Mouse (Mus musculus) hindbrain, postnatal 0 days (tissue): ENCODE data around the gene Zmat5. TPM values are rescaled to one million over a fixed set of nuclear protein-coding genes. Genes with fewer than 3 reads are reported as not detected.

ENCODE experiments used
- ATAC-seq: fragments of 200-750 bp; cut with Nextera tagmentation; 2 replicates; pipeline ENCODE4 v1.8.0; 2017; ENCODE audit warnings: mild to moderate bottlenecking, moderate TSS enrichment, moderate library complexity
- DNase-seq: peaks from one replicate; pipeline ENCODE4 v3.0.0-alpha.2; 2015; ENCODE audit warnings: low spot score
- H3K27ac ChIP-seq: fragments of 300-500 bp; sonication (generic); 2 replicates; pipeline ENCODE4 v1.5.1; 2014; ENCODE audit warnings: mild to moderate bottlenecking
- H3K27me3 ChIP-seq: fragments of 300-500 bp; sonication (generic); 2 replicates; pipeline ENCODE4 v1.6.1; 2014; ENCODE audit warnings: low read length, mixed read lengths; ENCODE audit not compliant: insufficient read depth
- H3K36me3 ChIP-seq: fragments of 300-500 bp; sonication (generic); 2 replicates; pipeline ENCODE4 v1.6.1; 2014; ENCODE audit warnings: low read length, mixed read lengths; ENCODE audit not compliant: insufficient read depth
- H3K4me1 ChIP-seq: fragments of 300-500 bp; sonication (generic); 2 replicates; pipeline ENCODE4 v1.6.1; 2014; ENCODE audit warnings: antibody characterized with exemption, low read length, mixed read lengths; ENCODE audit not compliant: insufficient read depth
- H3K4me2 ChIP-seq: fragments of 300-500 bp; sonication (generic); 2 replicates; pipeline ENCODE4 v1.6.1; 2014; ENCODE audit warnings: low read depth, mild to moderate bottlenecking, low read length, moderate library complexity, mixed read lengths
- H3K4me3 ChIP-seq: fragments of 300-500 bp; sonication (generic); 2 replicates; pipeline ENCODE4 v1.5.1; 2014; ENCODE audit warnings: low read length
- H3K9ac ChIP-seq: fragments of 300-500 bp; sonication (generic); replicated peaks from 2 replicates; pipeline ENCODE4 v1.6.1; 2014; ENCODE audit warnings: mild to moderate bottlenecking, low read length, moderate library complexity, mixed read lengths
- H3K9me3 ChIP-seq: fragments of 300-500 bp; sonication (generic); 2 replicates; pipeline ENCODE4 v1.6.1; 2016; ENCODE audit warnings: low read length, mixed read lengths
- CTCF ChIP-seq: IDR thresholded peaks from 2 replicates; pipeline ENCODE4 v1.5.1; 2016; ENCODE audit warnings: antibody characterized with exemption, control low read depth, low read depth
- WGBS: fragments of 180-500 bp; shearing (Covaris S2); extraction: QIAGEN DNeasy Blood & Tissue Kit; methylation state at CpG from one replicate; pipeline ENCODE4 v1.1.7; 2014; 5-methylcytosine and 5-hydroxymethylcytosine counted together
- polyA plus RNA-seq: library from polyadenylated mRNA; unstranded; fragments of >200 nt; fragmentation: Nextera tagmentation; extraction: Ambion mirVana; gene quantifications from 2 replicates; pipeline ENCODE4 v1.2.1, GENCODE M21; 2015
- total RNA-seq: library from RNA; depleted of rRNA; stranded (reverse); fragments of >200 nt; gene quantifications from 2 replicates; pipeline ENCODE4 v1.2.3, GENCODE M21; 2014

Zmat5 gene
- total and polyA plus RNA-seq, 2 experiments from 2014 or later: 22.7 to 56.5 TPM

DNA sequence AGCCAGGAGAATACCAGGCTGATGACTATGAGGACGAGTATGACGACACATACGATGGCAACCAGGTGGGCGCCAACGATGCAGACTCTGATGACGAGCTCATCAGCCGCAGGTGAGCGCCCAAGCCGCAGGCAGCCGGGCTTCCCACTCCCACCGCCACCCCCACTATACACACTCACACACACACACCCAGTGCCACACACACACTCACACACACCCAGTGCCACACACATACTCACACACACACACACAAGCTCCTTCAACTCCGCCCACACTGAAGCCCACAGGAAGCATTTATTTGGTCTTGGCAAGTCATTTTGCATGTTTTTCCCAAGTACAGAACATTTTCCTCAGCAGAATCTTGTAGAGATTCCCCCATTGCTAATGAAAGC, 25.0 kb upstream of the Zmat5 start:
- no peak; the same call in 1 of the 2 replicates for ATAC-seq
- Histone ChIP-seq H3K4me3 (no peak overlapping the region), H3K9ac (no peak overlapping the region), H3K4me2 (no peak overlapping the region), H3K36me3 (peaks cover 18% of the 10 kb centered on the region), H3K27me3 (no peaks in the 10 kb centered on the region), H3K27ac (no peak overlapping the region), H3K9me3 (no peaks in the 10 kb centered on the region), H3K4me1 (no peaks in the 10 kb centered on the region; the same call in 1 of the 2 replicates)
- 93% methylated on average over 12 of the region's 12 CpGs for WGBS
- no peak for TF ChIP-seq CTCF
- no peak for DNase-seq

DNA sequence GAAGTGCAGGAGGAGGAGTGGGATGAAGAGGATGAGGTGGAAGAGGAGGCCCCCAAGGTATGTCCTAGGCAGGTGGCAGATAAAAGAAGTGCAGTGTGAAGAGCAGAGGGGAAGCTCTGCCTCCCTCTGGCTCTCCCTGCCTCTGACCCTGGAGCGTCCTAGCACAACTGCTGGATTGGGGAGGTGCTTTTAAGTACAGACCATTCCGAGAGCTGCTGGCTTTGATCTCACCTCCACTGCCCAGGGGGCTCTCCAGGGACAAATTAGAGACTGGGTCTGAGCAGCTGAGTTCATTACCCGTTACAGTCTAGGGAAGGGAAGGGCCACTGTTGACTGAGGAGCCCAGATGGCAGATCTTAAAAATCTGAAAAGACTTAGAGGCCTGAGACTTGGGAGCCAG, 24.4 kb upstream of the Zmat5 start:
- TF ChIP-seq CTCF: no peak
- ATAC-seq: no peak
- DNase-seq: no peak
- Histone ChIP-seq H3K27me3 (no peaks in the 10 kb centered on the region), H3K9me3 (no peaks in the 10 kb centered on the region), H3K9ac (no peak overlapping the region), H3K4me2 (no peak overlapping the region), H3K4me1 (no peaks in the 10 kb centered on the region; the same call in 1 of the 2 replicates), H3K4me3 (no peak overlapping the region), H3K27ac (no peak overlapping the region), H3K36me3 (peaks cover 18% of the 10 kb centered on the region)
- WGBS: 64% methylated on average over 3 of the region's 3 CpGs

DNA sequence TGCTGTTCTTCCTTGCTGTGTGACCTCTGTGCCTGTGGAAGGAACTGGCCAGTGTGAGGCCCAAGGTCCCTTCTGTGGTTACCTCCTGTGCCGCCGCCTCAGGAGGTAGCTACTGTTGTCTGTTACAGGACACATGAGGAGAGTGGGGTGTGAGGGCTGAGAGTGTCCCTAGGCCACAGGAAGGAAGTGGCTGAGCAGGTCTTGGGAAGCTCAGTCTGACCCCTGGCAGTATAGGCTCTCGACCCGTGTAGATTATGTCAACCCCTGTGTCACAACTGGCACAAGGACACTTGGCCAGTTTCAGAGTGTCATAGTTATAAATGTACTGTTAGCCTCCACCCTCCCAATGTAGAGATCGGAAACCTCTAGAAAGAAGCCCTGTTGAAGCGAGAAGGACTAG, 21.0 kb upstream of the Zmat5 start:
- ATAC-seq: no peak
- Histone ChIP-seq H3K9me3 (no peaks in the 10 kb centered on the region), H3K27ac (no peak overlapping the region), H3K4me1 (no peaks in the 10 kb centered on the region; the same call in 1 of the 2 replicates), H3K9ac (no peak overlapping the region), H3K27me3 (no peaks in the 10 kb centered on the region), H3K36me3 (peaks cover 13% of the 10 kb centered on the region), H3K4me3 (no peak overlapping the region), H3K4me2 (no peak overlapping the region)
- WGBS: 92% methylated on average over 6 of the region's 6 CpGs
- no peak for TF ChIP-seq CTCF
- DNase-seq: no peak

DNA sequence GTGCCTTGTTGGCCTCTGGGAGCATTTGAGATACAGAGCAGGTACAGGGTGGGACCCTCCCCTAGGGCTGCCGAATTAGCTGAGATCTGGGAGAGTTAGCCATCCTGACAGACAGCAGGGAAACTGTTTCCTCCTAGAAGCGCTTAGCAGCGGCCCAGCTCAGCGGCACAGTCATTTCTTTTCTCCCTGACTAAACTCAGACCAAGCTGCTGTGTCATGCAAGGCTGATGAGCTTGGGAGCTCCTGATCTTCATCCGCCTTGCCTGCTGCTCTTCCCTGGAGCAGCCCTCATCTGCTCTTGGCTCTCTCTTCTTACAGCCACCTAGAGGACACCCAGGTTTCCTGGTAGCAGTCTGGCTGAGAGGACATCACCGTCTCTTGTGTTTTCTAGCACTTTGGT, 20.3 kb upstream of the Zmat5 start:
- TF ChIP-seq CTCF: no peak
- DNase-seq: no peak
- 65% methylated on average over 6 of the region's 6 CpGs for WGBS

DNA sequence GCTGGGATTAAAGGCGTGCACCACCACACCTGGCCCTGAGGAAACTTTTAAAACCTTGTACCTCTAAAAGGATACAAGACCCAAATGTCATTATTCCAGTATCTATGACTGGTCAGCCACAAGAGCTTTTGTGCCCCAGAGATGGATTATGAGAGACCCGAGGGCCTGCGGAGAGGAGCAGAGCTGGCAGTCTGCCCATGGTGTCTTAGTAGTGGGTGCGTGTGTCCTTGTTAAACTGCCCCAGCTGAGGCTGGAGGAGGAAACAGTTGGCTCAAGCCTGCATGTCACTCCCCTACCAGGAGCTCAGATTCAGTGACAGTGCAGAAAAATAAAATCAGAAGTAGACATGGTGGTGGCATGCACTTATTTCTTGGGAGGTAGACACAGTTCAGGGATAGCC, 19.4 kb upstream of the Zmat5 start:
- no peaks in the 10 kb centered on the region for H3K9me3 ChIP-seq
- H3K27me3 ChIP-seq: no peaks in the 10 kb centered on the region
- H3K27ac ChIP-seq: no peak overlapping the region
- no peak for TF ChIP-seq CTCF
- H3K36me3 ChIP-seq: peaks cover 13% of the 10 kb centered on the region
- ATAC-seq (no peak), DNase-seq (no peak)
- no peaks in the 10 kb centered on the region for H3K4me1 ChIP-seq
- H3K4me3 ChIP-seq: no peak overlapping the region
- H3K9ac ChIP-seq: no peak overlapping the region
- H3K4me2 ChIP-seq: no peak overlapping the region
- WGBS: 54% methylated on average over 4 of the region's 4 CpGs

More for the DNA sequence above, 20.3 kb upstream of the Zmat5 start:
- ATAC-seq: peak; percentile 34; the same call in 1 of the 2 replicates
- no peaks in the 10 kb centered on the region for H3K9me3 ChIP-seq
- H3K4me1 ChIP-seq: no peaks in the 10 kb centered on the region
- no peak overlapping the region for H3K4me2 ChIP-seq
- H3K4me3 ChIP-seq: no peak overlapping the region
- no peak overlapping the region for H3K27ac ChIP-seq
- H3K36me3 ChIP-seq: peaks cover 13% of the 10 kb centered on the region
- no peaks in the 10 kb centered on the region for H3K27me3 ChIP-seq
- H3K9ac ChIP-seq: no peak overlapping the region

DNA sequence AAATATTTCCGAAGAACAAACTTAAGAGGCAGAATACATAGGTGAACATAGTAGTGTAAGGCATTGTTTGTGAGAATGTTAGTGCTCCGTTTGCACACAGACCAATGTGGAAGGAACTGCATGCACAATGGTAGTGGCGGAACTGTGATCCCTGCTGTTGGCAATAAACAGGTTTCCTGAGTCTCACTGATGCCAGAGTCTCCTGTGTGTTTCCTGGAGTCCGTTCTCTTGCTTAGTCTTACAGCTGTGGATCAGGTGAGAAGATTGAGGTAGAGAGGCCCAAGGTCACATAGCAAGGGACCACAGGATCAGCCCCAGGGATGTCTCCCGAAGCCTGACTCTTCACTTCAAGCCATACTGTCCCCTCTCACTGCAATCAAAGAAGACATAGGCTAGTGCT, 19.0 kb upstream of the Zmat5 start:
- H3K4me2 ChIP-seq: no peak overlapping the region
- no peak overlapping the region for H3K4me3 ChIP-seq
- no peaks in the 10 kb centered on the region for H3K9me3 ChIP-seq
- peaks cover 13% of the 10 kb centered on the region for H3K36me3 ChIP-seq
- no peak overlapping the region for H3K27ac ChIP-seq
- no peaks in the 10 kb centered on the region for H3K4me1 ChIP-seq
- TF ChIP-seq CTCF: no peak
- no peak for DNase-seq
- ATAC-seq: no peak
- H3K9ac ChIP-seq: no peak overlapping the region
- WGBS: 88% methylated on average over 5 of the region's 5 CpGs
- H3K27me3 ChIP-seq: no peaks in the 10 kb centered on the region

DNA sequence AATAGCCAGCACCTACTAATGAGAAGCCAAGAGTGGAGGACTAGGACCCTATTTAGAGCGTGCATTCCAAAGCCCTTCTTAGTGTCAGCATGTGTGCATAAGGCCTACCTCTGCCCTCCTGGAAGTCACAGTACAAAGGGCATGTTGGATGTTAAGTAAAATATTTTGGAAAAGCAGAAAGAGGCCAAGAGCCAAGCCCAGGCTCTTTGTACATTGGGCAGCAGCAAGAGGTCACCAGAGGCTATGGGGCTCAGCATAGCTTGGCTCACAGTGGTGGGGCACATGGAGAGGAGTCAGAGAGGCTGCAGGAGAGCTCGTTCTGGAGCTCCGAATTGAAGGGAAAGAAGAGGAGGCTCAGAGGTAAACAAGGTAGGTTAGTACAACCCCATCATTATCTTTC, 17.5 kb upstream of the Zmat5 start:
- no peaks in the 10 kb centered on the region; the same call in 1 of the 2 replicates for H3K4me1 ChIP-seq
- no peak overlapping the region for H3K9ac ChIP-seq
- no peaks in the 10 kb centered on the region for H3K9me3 ChIP-seq
- no peak overlapping the region for H3K4me2 ChIP-seq
- H3K27me3 ChIP-seq: no peaks in the 10 kb centered on the region
- DNase-seq (no peak), ATAC-seq (no peak)
- no peak overlapping the region for H3K4me3 ChIP-seq
- no peak overlapping the region for H3K27ac ChIP-seq
- no peak for TF ChIP-seq CTCF
- H3K36me3 ChIP-seq: peaks cover 13% of the 10 kb centered on the region
- 84% methylated on average over 3 of the region's 3 CpGs for WGBS
